Mouse (Mus musculus) embryonic fibroblast, embryonic 13.5 days (primary cell): ENCODE measurements around the gene Scfd2. TPM values are rescaled to one million over a fixed set of nuclear protein-coding genes. Genes with fewer than 3 reads are reported as not detected.

ENCODE experiments used
- H3K27ac ChIP-seq: 2 replicates; pipeline ENCODE4 v1.5.1; 2012; ENCODE audit warnings: low read length, control low read depth, inconsistent platforms; ENCODE audit not compliant: insufficient read depth
- H3K4me1 ChIP-seq: 2 replicates; pipeline ENCODE4 v1.6.1; 2011; ENCODE audit warnings: low read length; ENCODE audit not compliant: control insufficient read depth, insufficient read depth
- H3K4me3 ChIP-seq: 2 replicates; pipeline ENCODE4 v1.5.1; 2011; ENCODE audit warnings: mild to moderate bottlenecking, control low read depth, low read length; ENCODE audit not compliant: insufficient read depth
- CTCF ChIP-seq: IDR thresholded peaks from 2 replicates; pipeline ENCODE4 v1.5.1; 2011; ENCODE audit warnings: mild to moderate bottlenecking, control low read depth, low read length, moderate library complexity, borderline replicate concordance; ENCODE audit not compliant: insufficient read depth
- POLR2A ChIP-seq: IDR thresholded peaks from 2 replicates; pipeline ENCODE4 v1.6.1; 2011; ENCODE audit warnings: low read depth, mild to moderate bottlenecking, control low read depth, low read length, moderate library complexity
- polyA plus RNA-seq: library from polyadenylated mRNA; stranded (reverse); fragments of >200 nt; gene quantifications from 2 replicates; pipeline ENCODE4 v1.2.4, GENCODE M21; 2011; ENCODE audit warnings: low read depth; ENCODE audit not compliant: missing spikeins, insufficient read length

The Scfd2 gene
- polyA plus RNA-seq, 1 experiment, result 11.4 TPM

- H3K27ac ChIP-seq, result no peak overlapping the region
- TF ChIP-seq POLR2A, result no peak
- no peak overlapping the region for H3K4me3 ChIP-seq
- H3K4me1 ChIP-seq, result peaks cover 12% of the 10 kb centered on the region
These were observed 243.4 kb downstream of the Scfd2 start for GRCm38 (mm10) chr5:74288206-74288605.

- no peak overlapping the region for H3K4me3 ChIP-seq
- TF ChIP-seq CTCF (no peak), POLR2A (no peak)
- peaks cover 12% of the 10 kb centered on the region for H3K4me1 ChIP-seq
- peak overlapping the region; percentile 97 for H3K27ac ChIP-seq
These were observed 245.3 kb downstream of the Scfd2 start for GRCm38 (mm10) chr5:74286301-74286700.

- Histone ChIP-seq H3K4me3 (no peak overlapping the region), H3K4me1 (peaks cover 12% of the 10 kb centered on the region), H3K27ac (peak overlapping the region; percentile 97)
- no peak for TF ChIP-seq CTCF
- TF ChIP-seq POLR2A, result no peak
These were observed 245.8 kb downstream of the Scfd2 start for GRCm38 (mm10) chr5:74285764-74286163.

GRCm38 (mm10) chr5:74285289-74285688 lies 246.3 kb downstream of the Scfd2 start:
- TF ChIP-seq POLR2A, result no peak
- no peak for TF ChIP-seq CTCF
- Histone ChIP-seq H3K27ac (peak overlapping the region; percentile 97), H3K4me3 (no peak overlapping the region), H3K4me1 (peaks cover 12% of the 10 kb centered on the region)

GRCm38 (mm10) chr5:74283545-74283944 lies 248.0 kb downstream of the Scfd2 start:
- Histone ChIP-seq H3K4me3 (no peak overlapping the region), H3K27ac (no peak overlapping the region), H3K4me1 (peaks cover 12% of the 10 kb centered on the region)
- TF ChIP-seq CTCF, result peak; percentile 85
- no peak for TF ChIP-seq POLR2A

GRCm38 (mm10) chr5:74281480-74281879 lies 250.1 kb downstream of the Scfd2 start:
- TF ChIP-seq POLR2A, result no peak
- no peak for TF ChIP-seq CTCF
- no peak overlapping the region for H3K27ac ChIP-seq
- H3K4me1 ChIP-seq, result peaks cover 11% of the 10 kb centered on the region
- no peak overlapping the region for H3K4me3 ChIP-seq

GRCm38 (mm10) chr5:74279673-74280072 lies 251.9 kb downstream of the Scfd2 start:
- Histone ChIP-seq H3K4me1 (peaks cover 3% of the 10 kb centered on the region; the same call in 1 of the 2 replicates), H3K4me3 (no peak overlapping the region), H3K27ac (no peak overlapping the region)
- TF ChIP-seq CTCF (no peak), POLR2A (no peak)

GRCm38 (mm10) chr5:74278428-74278827 lies 253.1 kb downstream of the Scfd2 start:
- Histone ChIP-seq H3K27ac (no peak overlapping the region), H3K4me1 (no peaks in the 10 kb centered on the region), H3K4me3 (no peak overlapping the region)
- no peak for TF ChIP-seq CTCF
- TF ChIP-seq POLR2A, result no peak

- Histone ChIP-seq H3K4me1 (no peaks in the 10 kb centered on the region), H3K4me3 (no peak overlapping the region), H3K27ac (no peak overlapping the region)
- TF ChIP-seq CTCF (peak; percentile 92), POLR2A (no peak)
These were observed 253.8 kb downstream of the Scfd2 start for GRCm38 (mm10) chr5:74277712-74278111.

GRCm38 (mm10) chr5:74277216-74277615 lies 254.3 kb downstream of the Scfd2 start:
- TF ChIP-seq CTCF (no peak), POLR2A (no peak)
- Histone ChIP-seq H3K4me3 (no peak overlapping the region), H3K4me1 (no peaks in the 10 kb centered on the region), H3K27ac (no peak overlapping the region)

GRCm38 (mm10) chr5:74273313-74273712 lies 258.2 kb downstream of the Scfd2 start:
- peaks cover under 1% of the 10 kb centered on the region for H3K4me1 ChIP-seq
- no peak overlapping the region for H3K27ac ChIP-seq
- no peak for TF ChIP-seq CTCF
- no peak for TF ChIP-seq POLR2A
- no peak overlapping the region for H3K4me3 ChIP-seq
